Mouse (Mus musculus) embryonic facial prominence, embryonic 11.5 days (tissue): Measurements from ENCODE around the gene Prkab2. TPM values are rescaled to one million over a fixed set of nuclear protein-coding genes. Genes with fewer than 3 reads are reported as not detected.

Source experiments
- ATAC-seq: fragments of 200-750 bp; cut with Nextera tagmentation; replicated peaks from 2 replicates; pipeline ENCODE4 v1.8.0; 2017; ENCODE audit warnings: low read depth; ENCODE audit not compliant: insufficient number of reproducible peaks, low FRiP score, low TSS enrichment
- DNase-seq: peaks from one replicate; pipeline ENCODE4 v3.0.0-alpha.2; 2015; ENCODE audit warnings: low spot score
- H3K27ac ChIP-seq: fragments of 300-500 bp; sonication (generic); replicated peaks from 2 replicates; pipeline ENCODE4 v1.5.1; 2014; ENCODE audit warnings: mild to moderate bottlenecking, low read depth, low read length, control low read depth
- H3K27me3 ChIP-seq: fragments of 300-500 bp; sonication (generic); 2 replicates; pipeline ENCODE4 v1.6.1; 2014; ENCODE audit warnings: mild to moderate bottlenecking, low read length, moderate library complexity, mixed read lengths; ENCODE audit not compliant: control insufficient read depth, insufficient read depth
- H3K36me3 ChIP-seq: fragments of 300-500 bp; sonication (generic); replicated peaks from 2 replicates; pipeline ENCODE4 v1.6.1; 2014; ENCODE audit warnings: low read depth, mild to moderate bottlenecking, low read length, moderate library complexity, mixed read lengths; ENCODE audit not compliant: control insufficient read depth, insufficient read depth
- H3K4me1 ChIP-seq: fragments of 300-500 bp; sonication (generic); 2 replicates; pipeline ENCODE4 v1.6.1; 2014; ENCODE audit warnings: low read length, mixed read lengths; ENCODE audit not compliant: control insufficient read depth, insufficient read depth
- H3K4me2 ChIP-seq: fragments of 300-500 bp; sonication (generic); 2 replicates; pipeline ENCODE4 v1.6.1; 2014; ENCODE audit warnings: low read depth, mild to moderate bottlenecking, control low read depth, low read length, moderate library complexity
- H3K4me3 ChIP-seq: fragments of 300-500 bp; sonication (generic); 2 replicates; pipeline ENCODE4 v1.5.1; 2014; ENCODE audit warnings: low read depth, low read length, control low read depth
- H3K9ac ChIP-seq: fragments of 300-500 bp; sonication (generic); replicated peaks from 2 replicates; pipeline ENCODE4 v1.6.1; 2014; ENCODE audit warnings: mild to moderate bottlenecking, control low read depth, low read length
- H3K9me3 ChIP-seq: fragments of 300-500 bp; sonication (generic); replicated peaks from 2 replicates; pipeline ENCODE4 v1.6.1; 2016; ENCODE audit warnings: mild to moderate bottlenecking, low read length, inconsistent platforms, mixed read lengths; ENCODE audit not compliant: control insufficient read depth
- WGBS: fragments of 180-500 bp; shearing (Covaris S2); extraction: QIAGEN DNeasy Blood & Tissue Kit; methylation state at CpG from one replicate; pipeline ENCODE4 v1.1.7; 2014; 5-methylcytosine and 5-hydroxymethylcytosine counted together
- microRNA-seq: library from miRNA; unstranded; fragments of <30 nt; microRNA quantifications from one replicate; pipeline ENCODE4, GENCODE M21; 2016; ENCODE audit warnings: borderline number of aligned reads
- polyA plus RNA-seq: library from polyadenylated mRNA; unstranded; fragments of >200 nt; fragmentation: Nextera tagmentation; extraction: Ambion mirVana; gene quantifications from 2 replicates; pipeline ENCODE4 v1.2.1, GENCODE M21; 2014

The Prkab2 gene
- polyA plus RNA-seq, 1 experiment from 2014 or later: 6.2 TPM

GRCm38 (mm10) chr3:97719116-97719515 lies 61.1 kb downstream of the Prkab2 start:
- no peaks in the 10 kb centered on the region for H3K27me3 ChIP-seq
- ATAC-seq (no peak), DNase-seq (no peak)
- no peaks in the 10 kb centered on the region for H3K4me1 ChIP-seq
- H3K36me3 ChIP-seq: no peaks in the 10 kb centered on the region
- H3K27ac ChIP-seq: no peak overlapping the region
- no peak overlapping the region for H3K4me2 ChIP-seq
- H3K9ac ChIP-seq: no peak overlapping the region
- no peak overlapping the region for H3K4me3 ChIP-seq
- H3K9me3 ChIP-seq: no peaks in the 10 kb centered on the region
- WGBS: 89% methylated on average over 9 of the region's 9 CpGs

Small RNAs within 50 kb of the gene (microRNA-seq; reads per million reads assigned to microRNA genes)
- not detected for gene Mir7225

Other genes starting within 250 kb of the Prkab2 start
- not detected in 2 replicates for gene Olfr1402, start 236.2 kb upstream of the Prkab2 start, polyA plus RNA-seq
- gene Chd1l, start 48.0 kb upstream of the Prkab2 start, polyA plus RNA-seq: 20.3 and 21.5 TPM in 2 replicates
- 0.64 and 1.7 TPM in 2 replicates for gene Fmo5, start 29.4 kb upstream of the Prkab2 start, polyA plus RNA-seq
- gene Gm17651, start 16.5 kb downstream of the Prkab2 start, polyA plus RNA-seq: not detected in 2 replicates
- 28.1 and 29.2 TPM in 2 replicates for gene Pde4dip, start 230.5 kb downstream of the Prkab2 start, polyA plus RNA-seq
- gene Sec22b, start 243.0 kb downstream of the Prkab2 start, polyA plus RNA-seq: 124 and 139 TPM in 2 replicates